Mouse (Mus musculus) bone marrow, adult 2 months (tissue): ENCODE results near the gene Scube3.

Source experiments
- CTCF ChIP-seq: fragments of 200-500 bp; IDR thresholded peaks from 2 replicates; pipeline ENCODE4 v1.5.1; 2011; ENCODE audit warnings: low read length, control low read depth; ENCODE audit not compliant: control insufficient read depth, insufficient read depth
- POLR2A ChIP-seq: fragments of 200-500 bp; IDR thresholded peaks from 2 replicates; pipeline ENCODE4 v1.6.1; 2011; ENCODE audit warnings: low read depth, mild to moderate bottlenecking, control low read depth, low read length, borderline replicate concordance; ENCODE audit not compliant: control insufficient read depth

DNA sequence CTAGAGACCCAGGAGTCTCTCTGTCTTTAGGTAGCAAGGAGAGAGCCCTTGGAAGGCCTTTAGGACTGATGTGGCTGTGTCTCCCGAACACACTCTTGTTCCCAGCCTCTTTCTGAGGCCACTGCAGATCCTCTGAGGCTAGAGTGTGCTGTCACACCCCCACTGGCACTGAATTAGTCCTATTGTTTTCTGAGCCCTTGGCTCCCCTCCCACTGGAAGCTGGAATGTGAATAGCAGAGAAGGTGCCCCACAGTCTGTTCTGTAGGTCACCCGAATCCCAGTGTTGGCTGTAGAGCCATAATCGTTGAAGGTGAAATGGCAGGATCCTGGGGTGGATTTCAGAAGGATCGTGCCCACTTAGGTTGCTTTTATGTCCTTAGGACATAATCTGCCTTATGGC is 38.4 kb downstream of the Scube3 start:
- TF ChIP-seq CTCF = no peak
- TF ChIP-seq POLR2A = no peak
